Mouse (Mus musculus): Measurements from ENCODE around the gene Pcdh9. TPM values are rescaled to one million over a fixed set of nuclear protein-coding genes. Genes with fewer than 3 reads are reported as not detected.

Gene Pcdh9
- polyA plus RNA-seq, 1 experiment = 0.18 TPM

DNA sequence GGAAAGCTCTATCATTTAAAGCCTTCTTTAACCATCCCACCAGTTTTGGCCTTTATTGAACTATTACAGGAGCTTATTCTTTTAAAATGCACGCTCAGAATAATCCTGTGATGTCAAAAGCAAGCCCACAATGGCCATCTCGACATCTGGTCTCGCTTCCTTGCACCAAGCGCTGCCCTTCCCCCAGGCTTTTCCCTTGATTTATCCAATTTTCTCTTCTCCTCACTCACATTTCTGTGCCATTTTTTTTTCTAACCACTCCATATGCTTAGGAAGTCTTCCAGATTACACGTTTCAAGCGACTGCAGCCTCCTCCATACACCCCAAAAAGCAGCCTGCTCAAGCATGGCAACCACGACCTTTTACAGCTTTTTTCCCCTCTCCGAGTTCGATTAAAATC lies 269.3 kb downstream of the Pcdh9 start:
- 84% methylated on average over 9 of the region's 9 CpGs for WGBS
- Histone ChIP-seq H3K27ac (ENCODE audit: control insufficient read depth, insufficient read depth, low read length) (no peak overlapping the region), H3K36me3 (ENCODE audit: control insufficient read depth, insufficient read depth, low read length) (no peaks in the 10 kb centered on the region), H3K4me3 (ENCODE audit: control insufficient read depth, insufficient read depth, low read length) (no peak overlapping the region), H3K4me1 (replicated peaks; ENCODE audit: control insufficient read depth, insufficient read depth, low read length) (no peaks in the 10 kb centered on the region), H3K27me3 (ENCODE audit: control insufficient read depth, insufficient read depth, low read length) (no peaks in the 10 kb centered on the region)
- no peak for DNase-seq
- TF ChIP-seq POLR2A (IDR thresholded peaks at IDR 0.05; ENCODE audit: control insufficient read depth, extremely low read depth, insufficient read depth, low read length, poor library complexity) (no peak), CTCF (IDR thresholded peaks at IDR 0.05; ENCODE audit: borderline replicate concordance, control insufficient read depth, extremely low read depth, insufficient read depth, low read length, poor library complexity) (no peak)

DNA sequence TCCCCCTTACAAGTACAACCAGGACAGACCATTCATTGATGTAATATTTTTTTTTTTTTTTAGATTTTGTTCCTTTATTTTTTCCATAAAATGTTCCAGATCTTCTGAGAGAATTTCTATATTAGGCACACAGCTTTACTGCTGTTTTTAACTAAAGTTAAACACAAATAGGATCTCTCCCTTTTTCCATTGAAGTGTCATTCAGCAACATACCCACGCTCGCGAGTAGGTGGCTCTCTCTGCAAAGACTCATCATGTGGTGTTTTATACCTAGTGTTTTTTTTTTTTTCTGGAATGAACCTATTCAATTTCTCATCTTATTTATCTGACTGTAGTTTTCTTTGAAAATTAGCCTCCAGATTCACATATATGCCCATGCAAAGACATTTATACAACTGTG lies 282.9 kb downstream of the Pcdh9 start:
- H3K4me3 ChIP-seq (ENCODE audit: control insufficient read depth, insufficient read depth, low read length) = no peak overlapping the region
- H3K36me3 ChIP-seq (ENCODE audit: control insufficient read depth, insufficient read depth, low read length) = no peaks in the 10 kb centered on the region
- DNase-seq = no peak
- no peaks in the 10 kb centered on the region for H3K4me1 ChIP-seq (replicated peaks; ENCODE audit: control insufficient read depth, insufficient read depth, low read length)
- H3K27me3 ChIP-seq (ENCODE audit: control insufficient read depth, insufficient read depth, low read length) = no peaks in the 10 kb centered on the region
- TF ChIP-seq POLR2A (IDR thresholded peaks at IDR 0.05; ENCODE audit: control insufficient read depth, extremely low read depth, insufficient read depth, low read length, poor library complexity) (no peak), CTCF (IDR thresholded peaks at IDR 0.05; ENCODE audit: borderline replicate concordance, control insufficient read depth, extremely low read depth, insufficient read depth, low read length, poor library complexity) (no peak)
- WGBS = 98% methylated on average over 3 of the region's 3 CpGs
- no peak overlapping the region for H3K27ac ChIP-seq (ENCODE audit: control insufficient read depth, insufficient read depth, low read length)

DNA sequence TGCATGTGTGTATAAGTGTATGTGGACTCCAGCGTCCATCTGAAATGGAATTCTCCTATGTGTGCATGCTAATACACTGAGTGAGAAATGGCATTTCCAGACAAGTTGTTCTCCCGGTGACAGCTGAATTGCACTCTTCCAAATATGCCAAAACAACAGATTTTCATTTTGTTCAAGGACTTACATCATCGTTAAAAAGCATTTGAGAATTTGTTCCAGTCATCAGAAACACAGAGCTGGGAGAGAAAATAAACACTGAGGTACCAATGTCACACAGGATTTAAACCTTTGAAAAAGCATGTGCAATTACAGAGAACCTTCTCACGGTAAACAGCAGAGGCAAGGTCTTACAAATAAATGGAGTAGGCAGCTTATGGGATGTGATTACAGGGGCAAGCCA lies 290.5 kb downstream of the Pcdh9 start:
- Histone ChIP-seq H3K27me3 (ENCODE audit: control insufficient read depth, insufficient read depth, low read length) (no peaks in the 10 kb centered on the region), H3K27ac (ENCODE audit: control insufficient read depth, insufficient read depth, low read length) (no peak overlapping the region), H3K36me3 (ENCODE audit: control insufficient read depth, insufficient read depth, low read length) (no peaks in the 10 kb centered on the region), H3K4me1 (replicated peaks; ENCODE audit: control insufficient read depth, insufficient read depth, low read length) (no peaks in the 10 kb centered on the region), H3K4me3 (ENCODE audit: control insufficient read depth, insufficient read depth, low read length) (no peak overlapping the region)
- no peak for DNase-seq
- TF ChIP-seq CTCF (IDR thresholded peaks at IDR 0.05; ENCODE audit: borderline replicate concordance, control insufficient read depth, extremely low read depth, insufficient read depth, low read length, poor library complexity) (no peak), POLR2A (IDR thresholded peaks at IDR 0.05; ENCODE audit: control insufficient read depth, extremely low read depth, insufficient read depth, low read length, poor library complexity) (no peak)
- WGBS = 91% methylated on average over 4 of the region's 4 CpGs

DNA sequence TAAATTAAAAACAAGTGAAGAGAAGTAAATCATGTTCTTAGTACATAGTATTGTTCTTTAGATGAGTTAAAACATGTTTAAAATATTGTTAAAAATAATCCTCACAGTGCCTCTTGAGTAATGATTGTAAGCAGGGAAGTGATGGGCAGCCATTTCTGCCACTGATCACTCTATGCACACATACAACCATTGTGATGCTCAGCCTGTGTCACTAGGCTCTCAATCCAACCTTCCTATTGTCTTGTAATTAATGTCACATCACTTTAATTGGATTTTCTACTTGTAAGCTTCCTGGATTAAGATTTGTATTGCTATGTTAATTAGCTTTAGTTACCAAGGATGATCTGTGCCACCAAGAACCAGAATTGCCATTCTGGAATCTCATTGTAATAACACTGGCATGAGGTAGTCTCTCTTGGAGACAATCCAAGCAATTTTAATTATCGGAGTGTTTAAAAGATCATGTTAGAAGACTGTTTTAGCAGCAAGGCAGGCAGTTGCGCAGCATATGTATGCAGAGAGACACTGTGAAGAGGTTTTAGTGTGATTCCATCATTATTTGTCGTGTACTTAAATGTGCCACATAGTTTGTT lies 305.0 kb downstream of the Pcdh9 start:
- WGBS = 74% methylated on average over 3 of the region's 3 CpGs
- DNase-seq = no peak
- TF ChIP-seq POLR2A (IDR thresholded peaks at IDR 0.05; ENCODE audit: control insufficient read depth, extremely low read depth, insufficient read depth, low read length, poor library complexity) (no peak), CTCF (IDR thresholded peaks at IDR 0.05; ENCODE audit: borderline replicate concordance, control insufficient read depth, extremely low read depth, insufficient read depth, low read length, poor library complexity) (no peak)
- Histone ChIP-seq H3K27ac (ENCODE audit: control insufficient read depth, insufficient read depth, low read length) (no peak overlapping the region), H3K4me1 (replicated peaks; ENCODE audit: control insufficient read depth, insufficient read depth, low read length) (no peaks in the 10 kb centered on the region), H3K36me3 (ENCODE audit: control insufficient read depth, insufficient read depth, low read length) (no peaks in the 10 kb centered on the region), H3K27me3 (ENCODE audit: control insufficient read depth, insufficient read depth, low read length) (no peaks in the 10 kb centered on the region), H3K4me3 (ENCODE audit: control insufficient read depth, insufficient read depth, low read length) (no peak overlapping the region)

DNA sequence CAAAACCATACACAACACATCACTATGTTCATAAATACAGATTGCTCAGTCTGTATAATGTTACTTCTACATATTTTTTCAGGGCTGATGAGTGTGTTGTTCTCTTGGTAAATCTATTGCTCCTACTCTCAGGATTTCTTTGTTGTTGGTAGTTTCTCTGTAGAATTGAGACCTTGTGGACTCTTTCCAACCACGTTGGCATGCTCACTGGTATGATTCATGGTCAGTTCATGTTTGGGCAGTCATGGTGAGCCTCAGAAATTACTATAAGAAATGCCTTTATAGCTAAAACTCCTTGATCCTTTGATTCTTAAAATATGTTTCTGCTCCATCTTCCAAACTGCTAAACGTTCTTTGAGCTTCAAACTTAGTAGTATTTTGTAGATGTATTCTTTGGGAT lies 326.1 kb downstream of the Pcdh9 start:
- H3K27me3 ChIP-seq (ENCODE audit: control insufficient read depth, insufficient read depth, low read length) = no peaks in the 10 kb centered on the region
- 77% methylated on average over 2 of the region's 2 CpGs for WGBS
- H3K4me3 ChIP-seq (ENCODE audit: control insufficient read depth, insufficient read depth, low read length) = no peak overlapping the region
- TF ChIP-seq CTCF (IDR thresholded peaks at IDR 0.05; ENCODE audit: borderline replicate concordance, control insufficient read depth, extremely low read depth, insufficient read depth, low read length, poor library complexity) = no peak
- no peak for TF ChIP-seq POLR2A (IDR thresholded peaks at IDR 0.05; ENCODE audit: control insufficient read depth, extremely low read depth, insufficient read depth, low read length, poor library complexity)
- no peak for DNase-seq
- H3K27ac ChIP-seq (ENCODE audit: control insufficient read depth, insufficient read depth, low read length) = no peak overlapping the region
- H3K4me1 ChIP-seq (replicated peaks; ENCODE audit: control insufficient read depth, insufficient read depth, low read length) = no peaks in the 10 kb centered on the region
- no peaks in the 10 kb centered on the region for H3K36me3 ChIP-seq (ENCODE audit: control insufficient read depth, insufficient read depth, low read length)

DNA sequence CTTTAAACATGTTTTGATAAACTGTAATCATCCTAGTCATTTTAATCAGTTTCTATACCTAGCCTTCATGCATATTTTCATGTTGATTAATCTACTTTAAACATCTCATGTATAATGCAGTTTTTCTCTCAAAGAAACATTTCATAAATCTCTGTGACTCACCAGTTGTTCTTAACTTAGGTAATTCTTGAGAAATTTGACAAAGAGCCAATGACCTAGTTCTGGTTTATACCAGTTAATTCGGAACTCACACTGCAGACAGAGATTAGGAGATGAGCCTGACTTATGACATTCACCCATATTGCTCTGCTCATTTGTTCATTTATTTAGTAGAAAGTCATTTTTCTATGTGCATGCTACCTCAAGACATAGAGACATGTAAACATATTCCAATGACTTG lies 328.9 kb downstream of the Pcdh9 start:
- TF ChIP-seq CTCF (IDR thresholded peaks at IDR 0.05; ENCODE audit: borderline replicate concordance, control insufficient read depth, extremely low read depth, insufficient read depth, low read length, poor library complexity) (no peak), POLR2A (IDR thresholded peaks at IDR 0.05; ENCODE audit: control insufficient read depth, extremely low read depth, insufficient read depth, low read length, poor library complexity) (no peak)
- 91% methylated on average over 1 of the region's 1 CpGs for WGBS
- Histone ChIP-seq H3K36me3 (ENCODE audit: control insufficient read depth, insufficient read depth, low read length) (no peaks in the 10 kb centered on the region), H3K27ac (ENCODE audit: control insufficient read depth, insufficient read depth, low read length) (no peak overlapping the region), H3K4me1 (replicated peaks; ENCODE audit: control insufficient read depth, insufficient read depth, low read length) (no peaks in the 10 kb centered on the region), H3K4me3 (ENCODE audit: control insufficient read depth, insufficient read depth, low read length) (no peak overlapping the region), H3K27me3 (ENCODE audit: control insufficient read depth, insufficient read depth, low read length) (no peaks in the 10 kb centered on the region)
- no peak for DNase-seq

DNA sequence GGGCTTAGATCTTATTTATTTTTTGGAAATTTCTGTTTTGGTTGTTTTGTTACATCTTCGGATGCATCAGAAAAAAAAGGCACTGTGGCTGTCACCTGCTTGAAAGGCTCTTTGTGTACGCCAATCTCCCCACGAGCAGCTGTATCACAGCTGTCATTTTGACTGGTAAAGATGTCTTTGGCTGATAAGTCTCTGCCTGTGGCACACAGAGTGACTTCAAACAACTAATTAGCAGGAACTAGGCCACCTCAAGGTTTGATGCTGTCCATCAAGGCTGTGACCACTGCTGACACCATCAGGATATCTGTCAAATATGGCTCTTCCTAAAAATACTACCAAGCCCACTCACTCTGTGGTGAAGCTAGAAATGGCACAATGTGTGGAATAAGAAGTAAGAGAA lies 336.7 kb downstream of the Pcdh9 start:
- TF ChIP-seq POLR2A (IDR thresholded peaks at IDR 0.05; ENCODE audit: control insufficient read depth, extremely low read depth, insufficient read depth, low read length, poor library complexity) (no peak), CTCF (IDR thresholded peaks at IDR 0.05; ENCODE audit: borderline replicate concordance, control insufficient read depth, extremely low read depth, insufficient read depth, low read length, poor library complexity) (no peak)
- no peaks in the 10 kb centered on the region for H3K4me1 ChIP-seq (replicated peaks; ENCODE audit: control insufficient read depth, insufficient read depth, low read length)
- no peak overlapping the region for H3K27ac ChIP-seq (ENCODE audit: control insufficient read depth, insufficient read depth, low read length)
- 75% methylated on average over 3 of the region's 3 CpGs for WGBS
- DNase-seq = no peak
- no peaks in the 10 kb centered on the region for H3K27me3 ChIP-seq (ENCODE audit: control insufficient read depth, insufficient read depth, low read length)
- H3K36me3 ChIP-seq (ENCODE audit: control insufficient read depth, insufficient read depth, low read length) = no peaks in the 10 kb centered on the region
- H3K4me3 ChIP-seq (ENCODE audit: control insufficient read depth, insufficient read depth, low read length) = no peak overlapping the region

All from thymus, adult 2 months (tissue).